Mouse (Mus musculus) right cerebral cortex, postnatal 25 days (tissue): ENCODE measurements around the gene Gm21190.
"Not testable (repeated sequence)": the region's sequence is repeated elsewhere in the genome, so short reads cannot be mapped to it uniquely, and the experiment has no call there.

ENCODE experiments used
- DNase-seq: peaks from one replicate; pipeline ENCODE4 v3.0.0; 2022

Gm21190 gene

GRCm38 (mm10) chr5:15488743-15489142 is 40.3 kb downstream of the Gm21190 start:
- DNase-seq = no peak

GRCm38 (mm10) chr5:15484616-15485015 is 44.4 kb downstream of the Gm21190 start:
- DNase-seq = not testable (repeated sequence)

- not testable (repeated sequence) for DNase-seq
These were observed 45.4 kb downstream of the Gm21190 start for GRCm38 (mm10) chr5:15483576-15483975.

- DNase-seq = not testable (repeated sequence)
These were observed 46.2 kb downstream of the Gm21190 start for GRCm38 (mm10) chr5:15482815-15483214.

GRCm38 (mm10) chr5:15476423-15476822 is 52.6 kb downstream of the Gm21190 start, which contains the start of gene Gm21149:
Gm21149 (minus strand) TSS chr5:15476523.
- not testable (repeated sequence) for DNase-seq
